Mouse (Mus musculus) c-Kit-negative CD71-positive TER-119-positive erythroid progenitor cells, embryonic 14.5 days (primary cell): ENCODE results near the gene Ssbp3.

Source experiments
- DNase-seq: peaks from one replicate; pipeline ENCODE4 v3.0.0-alpha.2; 2013; ENCODE audit warnings: low read depth, low spot score

The Ssbp3 gene

GRCm38 (mm10) chr4:106959506-106960302 is 49.2 kb downstream of the Ssbp3 start:
- DNase-seq: no peak

GRCm38 (mm10) chr4:106960476-106960875 is 50.0 kb downstream of the Ssbp3 start:
- no peak for DNase-seq

- DNase-seq: no peak
Observed at GRCm38 (mm10) chr4:106961321-106961720, 50.8 kb downstream of the Ssbp3 start.

GRCm38 (mm10) chr4:106964356-106964755 is 53.9 kb downstream of the Ssbp3 start:
- DNase-seq: no peak

- no peak for DNase-seq
Observed at GRCm38 (mm10) chr4:106964996-106965395, 54.5 kb downstream of the Ssbp3 start.

- no peak for DNase-seq
Observed at GRCm38 (mm10) chr4:106966443-106966842, 55.9 kb downstream of the Ssbp3 start.

- DNase-seq: no peak
Observed at GRCm38 (mm10) chr4:106968910-106969309, 58.4 kb downstream of the Ssbp3 start.

GRCm38 (mm10) chr4:106970786-106971185 is 60.3 kb downstream of the Ssbp3 start:
- no peak for DNase-seq

- DNase-seq: no peak
Observed at GRCm38 (mm10) chr4:106972061-106972460, 61.6 kb downstream of the Ssbp3 start.

GRCm38 (mm10) chr4:106972461-106973384 is 62.2 kb downstream of the Ssbp3 start:
- no peak for DNase-seq

- no peak for DNase-seq
Observed at GRCm38 (mm10) chr4:106975324-106975723, 64.8 kb downstream of the Ssbp3 start.

- no peak for DNase-seq
Observed at GRCm38 (mm10) chr4:106975890-106976289, 65.4 kb downstream of the Ssbp3 start.

- DNase-seq: no peak
Observed at GRCm38 (mm10) chr4:106976576-106976975, 66.1 kb downstream of the Ssbp3 start.

- DNase-seq: no peak
Observed at GRCm38 (mm10) chr4:106977218-106977651, 66.7 kb downstream of the Ssbp3 start.

- DNase-seq: no peak
Observed at GRCm38 (mm10) chr4:106978376-106978775, 67.9 kb downstream of the Ssbp3 start.

GRCm38 (mm10) chr4:106980669-106981068 is 70.2 kb downstream of the Ssbp3 start:
- DNase-seq: no peak

- DNase-seq: no peak
Observed at GRCm38 (mm10) chr4:106981385-106982103, 71.0 kb downstream of the Ssbp3 start.

- no peak for DNase-seq
Observed at GRCm38 (mm10) chr4:106982344-106983121, 72.0 kb downstream of the Ssbp3 start.

GRCm38 (mm10) chr4:106983908-106984515 is 73.5 kb downstream of the Ssbp3 start:
- no peak for DNase-seq

- DNase-seq: no peak
Observed at GRCm38 (mm10) chr4:106985289-106985688, 74.8 kb downstream of the Ssbp3 start.
